Mouse (Mus musculus): ENCODE data around the gene Kank1.
"Not testable (repeated sequence)": the region's sequence is repeated elsewhere in the genome, so short reads cannot be mapped to it uniquely, and the experiment has no call there.

Kank1 gene

GRCm38 (mm10) chr19:25445842-25446241 lies 209.1 kb downstream of the Kank1 start:
- DNase-seq = no peak

- DNase-seq = no peak
Measured at GRCm38 (mm10) chr19:25446683-25447082, 209.9 kb downstream of the Kank1 start.

- DNase-seq = no peak
Measured at GRCm38 (mm10) chr19:25447373-25447772, 210.6 kb downstream of the Kank1 start.

GRCm38 (mm10) chr19:25450869-25451629 lies 214.3 kb downstream of the Kank1 start:
- DNase-seq = peak; percentile 74

- DNase-seq = no peak
Measured at GRCm38 (mm10) chr19:25453146-25453545, 216.4 kb downstream of the Kank1 start.

GRCm38 (mm10) chr19:25460760-25461159 lies 224.0 kb downstream of the Kank1 start:
- DNase-seq = no peak

- DNase-seq = no peak
Measured at GRCm38 (mm10) chr19:25461553-25462320, 225.0 kb downstream of the Kank1 start.

GRCm38 (mm10) chr19:25475806-25476205 lies 239.0 kb downstream of the Kank1 start:
- not testable (repeated sequence) for DNase-seq

- DNase-seq = no peak
Measured at GRCm38 (mm10) chr19:25479152-25479669, 242.4 kb downstream of the Kank1 start.

GRCm38 (mm10) chr19:25480820-25481219 lies 244.0 kb downstream of the Kank1 start:
- no peak for DNase-seq

All from embryo, embryonic 11 days (tissue).